8 mouse cellular contexts compared by ENCODE assay signal in genomic region chr6:84912434-84912833, GRCm38 (mm10).
DNase-seq lines count a peak whose midpoint lies in the region; ATAC-seq and TF ChIP-seq lines count a peak whose summit lies in the region.

No protein-coding gene starts in this region.

- H3K36me3 ChIP-seq in embryonic facial prominence, embryonic 14.5 days (ENCODE audit: control insufficient read depth, insufficient read depth, low read length) = no peaks in the 10 kb centered on the region
- no peaks in the 10 kb centered on the region for H3K36me3 ChIP-seq in stomach, postnatal 0 days (ENCODE audit: control insufficient read depth, insufficient read depth, low read length)

- H3K4me2 ChIP-seq in embryonic facial prominence, embryonic 14.5 days (ENCODE audit: low read depth, low read length) = no peak overlapping the region
- H3K4me2 ChIP-seq in stomach, postnatal 0 days (replicated peaks; ENCODE audit: low read depth) = no peak overlapping the region

- H3K27me3 ChIP-seq in embryonic facial prominence, embryonic 14.5 days (replicated peaks; ENCODE audit: control insufficient read depth, insufficient read depth, low read length) = no peaks in the 10 kb centered on the region
- H3K27me3 ChIP-seq in stomach, postnatal 0 days (ENCODE audit: control insufficient read depth, insufficient read depth, low read length) = no peaks in the 10 kb centered on the region

- 7% methylated on average over 2 of the region's 2 CpGs for WGBS in embryonic facial prominence, embryonic 14.5 days
- 5% methylated on average over 2 of the region's 2 CpGs for WGBS in stomach, postnatal 0 days

- no peak overlapping the region for H3K27ac ChIP-seq in left cerebral cortex, adult 2 months
- no peak overlapping the region for H3K27ac ChIP-seq in embryonic facial prominence, embryonic 14.5 days (replicated peaks; ENCODE audit: low read depth, low read length)
- no peak overlapping the region for H3K27ac ChIP-seq in stomach, postnatal 0 days (replicated peaks)

- no peaks in the 10 kb centered on the region for H3K9me3 ChIP-seq in embryonic facial prominence, embryonic 14.5 days (ENCODE audit: control insufficient read depth, low read length)
- H3K9me3 ChIP-seq in stomach, postnatal 0 days (ENCODE audit: control insufficient read depth, low read length) = no peaks in the 10 kb centered on the region

- peak; percentile 49 for DNase-seq in adrenal gland, postnatal 10 days
- no peak for DNase-seq in adrenal gland, adult 8-10 months
- no peak for DNase-seq in left cerebral cortex, adult 2 months (ENCODE audit: extremely low spot score in 1 of 2, low spot score in 2 of 2)
- no peak for DNase-seq in left cerebral cortex, adult 9 months (ENCODE audit: low spot score in 2 of 2)
- peak; percentile 88 for DNase-seq in NIH3T3 (ENCODE audit: low read depth)
- peak; percentile 76 for DNase-seq in embryonic facial prominence, embryonic 14.5 days (ENCODE audit: low spot score)
- DNase-seq in stomach, postnatal 0 days (ENCODE audit: low spot score) = no peak
- DNase-seq in spleen, postnatal 14 days (ENCODE audit: low spot score in 2 of 2) = no peak

- peak; percentile 63 for TF ChIP-seq CTCF in left cerebral cortex, adult 2 months (IDR thresholded peaks at IDR 0.05)
- TF ChIP-seq CTCF in stomach, postnatal 0 days (IDR thresholded peaks at IDR 0.05; ENCODE audit: low read depth) = peak; percentile 77

- no peak for ATAC-seq in embryonic facial prominence, embryonic 14.5 days (ENCODE audit: low read depth)
- ATAC-seq in stomach, postnatal 0 days (ENCODE audit: low FRiP score, low TSS enrichment) = no peak

- intact Hi-C loops in left cerebral cortex, adult 2 months (cut with DNase I) = loop anchor here (5.0 to 10.0 kb wide), 3 partner anchors 320 to 588 kb away; partner anchors contain the start of gene Cyp26b1

- no peaks in the 10 kb centered on the region for H3K4me1 ChIP-seq in embryonic facial prominence, embryonic 14.5 days (ENCODE audit: control insufficient read depth, insufficient read depth, low read length)
- H3K4me1 ChIP-seq in stomach, postnatal 0 days (replicated peaks; ENCODE audit: control insufficient read depth, insufficient read depth) = no peaks in the 10 kb centered on the region

- TF ChIP-seq EP300 in stomach, postnatal 0 days (optimal IDR thresholded peaks at IDR 0.05) = no peak

- no peak overlapping the region for H3K9ac ChIP-seq in embryonic facial prominence, embryonic 14.5 days (ENCODE audit: low read depth, low read length)
- no peak overlapping the region for H3K9ac ChIP-seq in stomach, postnatal 0 days (ENCODE audit: low read length)

- no peak overlapping the region for H3K4me3 ChIP-seq in left cerebral cortex, adult 2 months
- no peak overlapping the region for H3K4me3 ChIP-seq in embryonic facial prominence, embryonic 14.5 days (ENCODE audit: low read depth, low read length)
- no peak overlapping the region for H3K4me3 ChIP-seq in stomach, postnatal 0 days (ENCODE audit: low read depth, low read length)

Comparison
In these comparisons a context has a peak if more than half of its experiments do, and no peak if none do; other contexts are left out.
1. DNase-seq: peak in adrenal gland, postnatal 10 days (single experiment), NIH3T3 (single experiment) and embryonic facial prominence, embryonic 14.5 days (single experiment); none in adrenal gland, adult 8-10 months (single experiment), left cerebral cortex, adult 2 months (0 of 2), left cerebral cortex, adult 9 months (0 of 2), stomach, postnatal 0 days (single experiment) and spleen, postnatal 14 days (0 of 2).